Mouse (Mus musculus): ENCODE measurements at regions not wholly inside any gene's neighbourhood (a gene's known extent, or its start where the extent isn't known, plus 50 kb on each side); places are given as distances from the start of the nearest gene placed in this dataset.

DNA sequence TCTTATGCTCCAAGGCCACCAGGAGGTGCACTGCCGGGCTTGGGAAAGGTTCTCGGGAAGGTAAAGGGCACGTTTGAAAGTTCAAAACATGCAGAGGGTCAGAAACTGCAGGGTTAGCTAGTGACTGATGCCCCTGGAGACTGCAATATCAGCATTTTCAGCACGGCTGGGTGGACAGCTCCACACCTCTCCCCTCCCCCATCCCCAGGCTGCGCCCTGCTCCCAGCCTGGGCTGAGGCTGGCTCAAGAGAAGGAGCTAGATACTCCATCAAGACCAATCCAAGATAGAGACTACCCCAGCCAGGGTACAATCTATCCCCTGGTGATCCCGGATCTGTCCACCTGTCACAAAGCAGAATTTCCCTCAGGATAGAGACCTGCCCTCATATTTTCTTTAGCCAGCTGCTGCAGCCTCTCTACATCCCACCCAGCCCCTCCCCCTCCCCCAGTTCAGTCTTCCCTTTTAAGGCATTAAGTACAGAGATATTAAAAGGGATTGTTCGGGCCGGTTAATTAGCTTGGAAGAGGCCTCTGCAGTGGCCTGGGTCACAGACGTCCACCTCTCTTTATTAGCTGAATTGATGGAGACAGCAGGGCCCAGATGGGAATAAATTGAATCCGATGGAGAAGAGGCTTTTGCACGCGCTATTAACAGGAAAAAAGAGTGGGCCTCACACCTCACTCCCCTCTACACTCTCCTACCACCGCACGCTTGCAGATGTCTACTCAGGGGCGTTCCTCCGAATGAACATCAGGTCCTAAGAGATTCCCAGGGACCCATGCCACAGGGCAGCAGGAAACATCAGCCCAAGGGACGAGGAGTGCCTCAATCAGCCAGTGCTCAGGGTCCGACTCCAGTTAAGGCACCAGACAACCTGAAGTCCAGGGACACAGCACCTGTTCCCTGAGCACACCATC, 119.8 kb downstream of the Plxna1 start:
- Histone ChIP-seq H3K9ac (ENCODE audit: low read depth, low read length) (no peak overlapping the region; the same call in 1 of the 2 replicates), H3K4me1 (ENCODE audit: control insufficient read depth, insufficient read depth, low read length) (peaks cover 39% of the 10 kb centered on the region), H3K4me2 (ENCODE audit: low read length) (no peak overlapping the region), H3K9me3 (replicated peaks; ENCODE audit: control insufficient read depth, low read length, poor library complexity, severe bottlenecking) (no peaks in the 10 kb centered on the region), H3K27ac (ENCODE audit: low read length) (peak overlapping the region; percentile 39), H3K4me3 (ENCODE audit: low read depth, low read length) (no peak overlapping the region), H3K36me3 (ENCODE audit: control insufficient read depth, insufficient read depth, low read length) (no peaks in the 10 kb centered on the region), H3K27me3 (ENCODE audit: control insufficient read depth, insufficient read depth, low read depth, low read length) (no peaks in the 10 kb centered on the region)
- WGBS: 14% methylated on average over 18 of the region's 18 CpGs
- ATAC-seq: peak; percentile 6; the same call in 1 of the 2 replicates

DNA sequence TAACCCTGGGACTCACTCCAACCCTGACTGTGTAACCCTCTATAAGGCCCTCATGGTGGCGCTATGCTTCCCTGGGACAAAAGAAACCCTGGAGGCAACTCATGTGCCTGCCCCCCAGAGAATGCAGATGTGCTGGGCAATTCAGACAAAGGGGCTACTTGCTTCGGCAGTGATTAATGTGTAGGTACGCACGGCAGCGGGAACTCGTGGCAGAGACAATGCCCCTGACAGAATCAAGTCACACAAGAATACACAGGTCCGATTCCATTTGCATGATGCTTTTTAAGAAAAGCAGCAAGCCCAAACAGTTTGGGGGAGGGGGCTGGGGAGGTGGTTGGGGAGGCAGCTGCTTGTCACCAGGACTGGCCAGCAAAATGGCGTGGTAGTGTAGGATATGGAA, 116.9 kb downstream of the Plxna1 start:
- Histone ChIP-seq H3K27me3 (ENCODE audit: control insufficient read depth, insufficient read depth, low read depth, low read length) (no peaks in the 10 kb centered on the region), H3K36me3 (ENCODE audit: control insufficient read depth, insufficient read depth, low read length) (no peaks in the 10 kb centered on the region), H3K9me3 (replicated peaks; ENCODE audit: control insufficient read depth, low read length, poor library complexity, severe bottlenecking) (no peaks in the 10 kb centered on the region), H3K4me3 (ENCODE audit: low read depth, low read length) (no peak overlapping the region), H3K27ac (ENCODE audit: low read length) (no peak overlapping the region), H3K9ac (ENCODE audit: low read depth, low read length) (no peak overlapping the region; the same call in 1 of the 2 replicates), H3K4me1 (ENCODE audit: control insufficient read depth, insufficient read depth, low read length) (peaks cover 12% of the 10 kb centered on the region), H3K4me2 (ENCODE audit: low read length) (no peak overlapping the region)
- ATAC-seq: no peak
- WGBS: 27% methylated on average over 8 of the region's 8 CpGs

DNA sequence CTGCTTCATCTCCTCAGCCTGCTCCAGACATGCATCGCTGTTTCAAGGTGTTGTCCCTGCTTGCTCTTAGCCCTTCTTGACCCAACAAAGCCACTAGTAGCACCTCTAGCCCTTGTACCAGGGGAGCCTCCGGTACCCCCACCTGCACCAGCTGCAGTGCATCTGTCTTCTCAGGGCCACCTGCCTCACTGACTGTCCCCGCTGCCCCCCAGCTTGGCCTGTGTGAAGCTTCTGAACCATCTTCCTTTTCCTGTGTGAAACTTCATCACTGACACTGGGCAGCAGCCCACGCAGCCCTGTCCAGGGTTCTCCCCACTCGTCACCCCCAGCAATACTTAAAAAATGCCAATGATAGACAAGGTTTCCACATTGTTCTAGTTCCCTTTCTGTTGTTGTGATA, 116.2 kb downstream of the Plxna1 start:
- Histone ChIP-seq H3K4me1 (ENCODE audit: control insufficient read depth, insufficient read depth, low read length) (peaks cover 12% of the 10 kb centered on the region), H3K9ac (ENCODE audit: low read depth, low read length) (no peak overlapping the region), H3K27ac (ENCODE audit: low read length) (no peak overlapping the region), H3K36me3 (ENCODE audit: control insufficient read depth, insufficient read depth, low read length) (no peaks in the 10 kb centered on the region), H3K27me3 (ENCODE audit: control insufficient read depth, insufficient read depth, low read depth, low read length) (no peaks in the 10 kb centered on the region), H3K9me3 (replicated peaks; ENCODE audit: control insufficient read depth, low read length, poor library complexity, severe bottlenecking) (no peaks in the 10 kb centered on the region), H3K4me3 (ENCODE audit: low read depth, low read length) (no peak overlapping the region), H3K4me2 (ENCODE audit: low read length) (no peak overlapping the region)
- ATAC-seq: no peak
- WGBS: 96% methylated on average over 5 of the region's 5 CpGs

DNA sequence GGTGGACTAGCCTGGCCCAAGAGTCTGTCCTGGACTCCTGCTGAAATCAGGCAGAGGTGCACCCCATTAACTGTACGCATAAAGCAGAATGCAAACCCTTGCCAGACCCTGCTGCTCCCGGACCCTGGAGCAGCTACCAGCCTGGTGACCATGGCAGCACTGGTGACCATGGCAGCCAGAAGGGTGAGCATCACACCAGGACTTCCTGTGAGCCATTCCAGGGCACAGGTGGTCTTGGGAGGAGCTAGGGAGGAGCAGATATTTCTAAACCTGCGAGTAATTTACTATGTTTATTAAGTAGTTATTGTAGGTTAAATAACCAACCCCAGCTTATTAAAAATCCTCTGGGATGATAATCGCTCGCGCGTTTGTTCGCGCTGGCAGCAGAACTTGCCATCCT, 113.8 kb downstream of the Plxna1 start:
- ATAC-seq: no peak
- 64% methylated on average over 9 of the region's 9 CpGs for WGBS
- Histone ChIP-seq H3K4me3 (ENCODE audit: low read depth, low read length) (no peak overlapping the region), H3K9me3 (replicated peaks; ENCODE audit: control insufficient read depth, low read length, poor library complexity, severe bottlenecking) (no peaks in the 10 kb centered on the region), H3K36me3 (ENCODE audit: control insufficient read depth, insufficient read depth, low read length) (no peaks in the 10 kb centered on the region), H3K4me2 (ENCODE audit: low read length) (no peak overlapping the region), H3K4me1 (ENCODE audit: control insufficient read depth, insufficient read depth, low read length) (peaks cover 4% of the 10 kb centered on the region; the same call in 1 of the 2 replicates), H3K27ac (ENCODE audit: low read length) (no peak overlapping the region), H3K9ac (ENCODE audit: low read depth, low read length) (no peak overlapping the region; the same call in 1 of the 2 replicates), H3K27me3 (ENCODE audit: control insufficient read depth, insufficient read depth, low read depth, low read length) (no peaks in the 10 kb centered on the region)

DNA sequence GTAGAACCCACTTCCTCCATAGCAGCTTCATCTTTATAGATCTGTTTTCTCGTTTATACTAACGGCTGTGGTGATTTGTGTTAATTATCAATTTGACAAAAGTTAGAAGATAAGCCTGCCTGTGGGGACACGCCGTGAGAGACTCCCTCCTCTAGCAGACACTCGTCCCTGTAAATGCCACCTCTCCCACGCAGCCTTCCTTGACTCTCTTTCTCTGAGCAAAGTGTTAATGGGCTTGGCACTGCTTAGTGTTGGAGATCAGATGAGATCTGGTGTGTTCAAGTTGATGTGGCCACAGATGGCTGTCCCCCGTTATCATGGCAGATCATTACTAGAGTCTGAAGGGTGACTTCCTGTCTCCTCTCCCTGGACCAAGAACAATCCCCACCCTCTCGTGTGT, 113.1 kb downstream of the Plxna1 start:
- Histone ChIP-seq H3K36me3 (ENCODE audit: control insufficient read depth, insufficient read depth, low read length) (no peaks in the 10 kb centered on the region), H3K9ac (ENCODE audit: low read depth, low read length) (no peak overlapping the region), H3K27ac (ENCODE audit: low read length) (no peak overlapping the region), H3K27me3 (ENCODE audit: control insufficient read depth, insufficient read depth, low read depth, low read length) (no peaks in the 10 kb centered on the region), H3K4me3 (ENCODE audit: low read depth, low read length) (no peak overlapping the region), H3K4me2 (ENCODE audit: low read length) (no peak overlapping the region), H3K4me1 (ENCODE audit: control insufficient read depth, insufficient read depth, low read length) (peaks cover 8% of the 10 kb centered on the region; the same call in 1 of the 2 replicates), H3K9me3 (replicated peaks; ENCODE audit: control insufficient read depth, low read length, poor library complexity, severe bottlenecking) (no peaks in the 10 kb centered on the region)
- 82% methylated on average over 8 of the region's 8 CpGs for WGBS
- no peak for ATAC-seq

DNA sequence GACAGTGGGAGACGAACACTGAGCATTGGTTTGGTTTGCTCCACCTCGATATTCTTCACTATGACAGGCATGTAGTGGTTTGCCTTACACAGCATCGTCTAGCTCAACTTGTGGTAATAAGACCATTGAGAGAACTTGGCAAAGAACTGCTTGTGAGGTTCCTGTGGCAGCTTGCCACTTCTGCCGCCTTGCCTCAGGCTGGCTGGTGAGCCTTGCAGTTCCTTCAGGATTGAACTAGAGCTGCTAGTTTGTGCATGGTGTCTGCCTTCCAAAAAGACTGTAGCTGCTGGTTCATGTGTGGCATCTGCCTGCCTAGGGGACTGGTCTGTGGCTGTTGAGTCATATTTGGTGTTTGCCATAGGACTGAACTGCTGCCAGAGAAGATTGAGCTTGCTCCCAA, 110.8 kb downstream of the Plxna1 start:
- Histone ChIP-seq H3K9me3 (replicated peaks; ENCODE audit: control insufficient read depth, low read length, poor library complexity, severe bottlenecking) (no peaks in the 10 kb centered on the region), H3K36me3 (ENCODE audit: control insufficient read depth, insufficient read depth, low read length) (no peaks in the 10 kb centered on the region), H3K4me2 (ENCODE audit: low read length) (no peak overlapping the region), H3K27me3 (ENCODE audit: control insufficient read depth, insufficient read depth, low read depth, low read length) (no peaks in the 10 kb centered on the region), H3K4me3 (ENCODE audit: low read depth, low read length) (no peak overlapping the region), H3K4me1 (ENCODE audit: control insufficient read depth, insufficient read depth, low read length) (peaks cover 12% of the 10 kb centered on the region; the same call in 1 of the 2 replicates), H3K27ac (ENCODE audit: low read length) (no peak overlapping the region), H3K9ac (ENCODE audit: low read depth, low read length) (no peak overlapping the region)
- ATAC-seq: no peak
- 84% methylated on average over 4 of the region's 4 CpGs for WGBS

DNA sequence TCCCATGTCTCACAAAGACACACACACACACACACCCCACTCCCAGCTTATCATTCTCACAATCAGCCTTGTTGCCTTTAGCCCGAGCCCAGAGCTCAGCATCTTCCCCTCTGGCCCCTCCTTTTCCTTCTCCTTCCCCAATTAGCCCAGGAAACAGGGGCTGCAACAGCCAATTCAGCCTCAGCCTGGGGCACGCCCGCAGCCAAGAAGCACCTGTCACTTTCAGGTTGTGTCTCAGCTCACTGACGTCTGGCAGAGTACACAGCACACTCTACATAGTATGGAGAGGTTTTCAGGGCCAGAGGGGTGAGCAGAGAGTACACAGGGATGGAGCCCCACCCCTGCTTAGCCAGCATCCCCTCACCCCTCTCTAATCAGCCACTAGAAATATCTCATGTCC, 106.4 kb downstream of the Plxna1 start:
- 36% methylated on average over 4 of the region's 4 CpGs for WGBS
- Histone ChIP-seq H3K27me3 (ENCODE audit: control insufficient read depth, insufficient read depth, low read depth, low read length) (no peaks in the 10 kb centered on the region), H3K36me3 (ENCODE audit: control insufficient read depth, insufficient read depth, low read length) (no peaks in the 10 kb centered on the region), H3K9ac (ENCODE audit: low read depth, low read length) (0 out of 2 replicates have a peak overlapping the region, but pooled peaks have one; percentile 32), H3K4me1 (ENCODE audit: control insufficient read depth, insufficient read depth, low read length) (peaks cover 12% of the 10 kb centered on the region; the same call in 1 of the 2 replicates), H3K9me3 (replicated peaks; ENCODE audit: control insufficient read depth, low read length, poor library complexity, severe bottlenecking) (no peaks in the 10 kb centered on the region), H3K4me2 (ENCODE audit: low read length) (no peak overlapping the region), H3K4me3 (ENCODE audit: low read depth, low read length) (no peak overlapping the region), H3K27ac (ENCODE audit: low read length) (peak overlapping the region; percentile 67)
- ATAC-seq: peak; percentile 72

DNA sequence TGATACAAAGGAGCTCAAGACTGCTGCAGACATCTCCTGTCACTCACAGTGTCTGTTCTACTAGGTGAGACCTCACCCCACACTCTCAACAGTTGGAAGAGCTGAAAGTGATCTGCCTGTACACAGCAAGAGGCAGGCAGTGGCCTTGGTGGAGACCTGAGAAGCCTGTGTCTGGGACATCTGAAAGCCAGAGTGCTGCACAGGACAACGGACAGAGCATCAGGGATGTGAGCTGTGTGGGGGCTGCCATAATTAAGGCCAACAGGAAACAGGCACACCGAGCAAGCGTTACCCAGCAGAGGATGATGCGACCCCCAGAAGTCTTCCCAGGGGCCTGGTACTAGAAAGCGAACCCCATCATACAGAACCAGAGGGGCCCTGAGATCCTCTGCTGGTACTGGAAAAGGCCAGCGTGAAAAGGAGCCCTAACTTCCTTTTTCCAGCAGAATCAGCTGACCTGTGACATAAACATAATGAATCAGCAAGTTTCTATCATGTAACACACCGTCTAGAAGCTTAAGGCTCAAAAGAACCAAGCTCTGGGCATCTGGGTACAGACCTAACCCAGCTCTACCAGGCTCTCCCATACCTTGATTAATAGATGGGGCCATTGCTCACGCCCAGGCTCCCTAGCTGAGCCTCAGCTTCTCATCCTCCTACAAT, 105.7 kb downstream of the Plxna1 start:
- Histone ChIP-seq H3K4me1 (ENCODE audit: control insufficient read depth, insufficient read depth, low read length) (peaks cover 12% of the 10 kb centered on the region; the same call in 1 of the 2 replicates), H3K36me3 (ENCODE audit: control insufficient read depth, insufficient read depth, low read length) (no peaks in the 10 kb centered on the region), H3K27ac (ENCODE audit: low read length) (peak overlapping the region; percentile 67), H3K9me3 (replicated peaks; ENCODE audit: control insufficient read depth, low read length, poor library complexity, severe bottlenecking) (no peaks in the 10 kb centered on the region), H3K27me3 (ENCODE audit: control insufficient read depth, insufficient read depth, low read depth, low read length) (no peaks in the 10 kb centered on the region), H3K9ac (ENCODE audit: low read depth, low read length) (no peak overlapping the region), H3K4me3 (ENCODE audit: low read depth, low read length) (no peak overlapping the region), H3K4me2 (ENCODE audit: low read length) (no peak overlapping the region)
- ATAC-seq: no peak
- 80% methylated on average over 8 of the region's 8 CpGs for WGBS

DNA sequence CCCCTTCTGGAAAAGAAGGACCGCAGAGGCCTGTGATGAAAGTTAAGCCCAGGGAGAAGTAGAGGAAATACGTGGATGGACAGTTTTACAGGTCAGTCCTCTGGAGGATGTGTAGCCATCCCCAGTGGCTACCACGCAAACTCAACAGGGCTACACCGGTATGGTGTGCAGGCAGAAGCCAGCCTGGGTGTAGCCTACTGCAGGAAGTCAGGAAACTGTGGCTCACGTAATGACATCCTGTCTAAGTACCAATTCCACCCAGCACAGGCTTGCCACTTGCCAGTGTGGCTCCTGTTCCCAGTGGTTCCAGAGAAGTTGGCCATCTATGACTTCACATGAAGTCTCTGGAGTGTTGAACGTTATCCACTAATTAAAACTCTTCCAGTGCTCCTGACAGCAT, 105.0 kb downstream of the Plxna1 start:
- Histone ChIP-seq H3K27ac (ENCODE audit: low read length) (peak overlapping the region; percentile 67), H3K9me3 (replicated peaks; ENCODE audit: control insufficient read depth, low read length, poor library complexity, severe bottlenecking) (no peaks in the 10 kb centered on the region), H3K9ac (ENCODE audit: low read depth, low read length) (no peak overlapping the region), H3K4me1 (ENCODE audit: control insufficient read depth, insufficient read depth, low read length) (peaks cover 12% of the 10 kb centered on the region; the same call in 1 of the 2 replicates), H3K4me2 (ENCODE audit: low read length) (no peak overlapping the region), H3K4me3 (ENCODE audit: low read depth, low read length) (no peak overlapping the region), H3K27me3 (ENCODE audit: control insufficient read depth, insufficient read depth, low read depth, low read length) (no peaks in the 10 kb centered on the region), H3K36me3 (ENCODE audit: control insufficient read depth, insufficient read depth, low read length) (no peaks in the 10 kb centered on the region)
- no peak for ATAC-seq
- WGBS: 83% methylated on average over 6 of the region's 6 CpGs

Data from midbrain, embryonic 16.5 days (tissue).